Mouse (Mus musculus): Measurements from ENCODE around the gene Rps18.
A peak's percentile ranks its signal among the peaks of the same experiment; 100 is the strongest.

Gene Rps18

GRCm38 (mm10) chr17:33943454-33943853 lies 12.3 kb downstream of the Rps18 start:
- no peak for DNase-seq (ENCODE audit: low read depth)

- DNase-seq (ENCODE audit: low read depth), result no peak
Observed at GRCm38 (mm10) chr17:33941381-33941780, 14.4 kb downstream of the Rps18 start.

DNA sequence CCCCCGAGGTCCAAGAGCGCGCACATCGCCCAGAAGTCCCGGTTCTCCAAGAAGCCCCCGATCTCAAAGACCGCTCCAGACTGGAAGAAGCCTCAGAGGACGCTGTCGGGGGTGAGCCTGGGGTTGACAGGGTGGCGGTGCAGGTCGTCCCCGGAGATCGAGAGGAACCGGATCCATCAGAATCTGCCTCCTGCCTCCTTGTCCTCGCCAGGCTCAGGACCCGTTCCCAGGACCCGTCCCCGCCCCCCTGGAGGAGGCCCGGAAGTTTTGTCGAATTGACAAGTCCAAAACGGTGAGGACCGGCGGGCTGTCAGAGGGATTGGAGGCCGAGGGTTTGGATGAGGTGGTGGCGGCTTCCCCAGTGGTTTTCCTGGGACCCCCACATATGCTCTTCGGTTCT lies 14.8 kb downstream of the Rps18 start:
- DNase-seq (ENCODE audit: low read depth), result peak; percentile 62

- peak; percentile 91 for DNase-seq (ENCODE audit: low read depth)
Observed at GRCm38 (mm10) chr17:33940206-33940805, 15.5 kb downstream of the Rps18 start, which contains the start of the genes Pfdn6 and Wdr46. Pfdn6 (minus strand) TSS chr17:33940343. Wdr46 (plus strand) TSS chr17:33940660.

DNA sequence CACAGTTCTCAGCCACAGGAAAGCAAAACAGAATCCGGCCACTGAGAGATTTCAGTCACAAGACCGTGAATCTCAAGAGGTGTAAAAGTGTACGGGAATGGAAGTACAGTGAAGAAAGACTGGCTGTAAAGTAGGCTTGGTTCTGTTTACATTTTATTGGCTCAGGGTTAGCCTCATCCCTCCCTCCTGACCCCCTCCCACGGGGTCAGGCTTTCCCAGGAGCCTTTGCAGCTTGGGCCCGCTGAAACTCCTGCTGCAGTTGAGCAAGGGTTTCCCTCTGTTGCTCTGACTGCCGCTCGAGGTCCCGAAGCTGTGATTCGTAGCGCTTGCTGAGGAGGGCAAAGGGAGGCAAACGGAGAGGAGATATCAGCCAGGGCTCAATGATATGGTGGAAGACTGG lies 17.0 kb downstream of the Rps18 start:
- no peak for DNase-seq (ENCODE audit: low read depth)

- DNase-seq (ENCODE audit: low read depth), result no peak
Observed at GRCm38 (mm10) chr17:33936993-33937392, 18.8 kb downstream of the Rps18 start.

GRCm38 (mm10) chr17:33935422-33936055 lies 20.3 kb downstream of the Rps18 start:
- no peak for DNase-seq (ENCODE audit: low read depth)

DNA sequence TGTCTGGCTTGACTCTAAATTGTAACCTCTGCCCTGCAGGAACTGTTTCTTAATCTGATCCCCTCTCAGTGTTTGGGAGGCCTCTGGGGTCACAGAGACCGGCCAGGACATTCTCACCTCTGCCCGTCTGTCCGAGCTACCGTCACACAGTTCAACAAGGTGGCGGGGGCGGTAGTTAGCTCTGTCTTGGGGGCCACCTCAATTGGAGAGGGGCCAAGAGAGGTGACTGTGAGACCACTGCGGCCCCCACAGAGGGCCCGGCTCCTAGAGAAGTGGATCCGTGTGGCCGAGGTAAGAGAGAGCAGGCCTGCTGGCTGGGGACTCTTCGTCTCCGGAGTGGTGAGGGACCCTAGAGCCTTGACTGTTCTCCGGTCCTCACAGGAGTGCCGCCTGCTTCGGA lies 22.8 kb downstream of the Rps18 start:
- DNase-seq (ENCODE audit: low read depth), result no peak

DNA sequence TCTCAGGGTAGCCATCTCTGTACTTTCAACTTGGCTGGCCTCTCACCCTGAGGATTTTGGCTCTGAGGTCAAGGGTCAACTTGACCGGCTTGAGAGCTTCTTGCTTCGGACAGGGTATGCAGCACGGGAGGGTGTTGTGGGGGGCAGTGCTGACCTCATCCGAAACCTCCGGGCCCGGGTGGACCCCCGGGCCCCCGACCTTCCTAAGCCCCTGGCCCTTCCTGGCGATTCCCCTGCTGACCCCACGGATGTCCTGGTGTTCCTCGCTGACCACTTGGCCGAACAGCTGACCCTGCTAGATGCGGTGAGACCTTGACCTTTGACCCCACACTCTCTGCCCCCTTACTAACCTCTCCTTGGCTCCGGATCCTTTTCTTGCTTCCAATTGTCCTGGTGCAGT lies 23.4 kb downstream of the Rps18 start:
- DNase-seq (ENCODE audit: low read depth), result no peak

DNA sequence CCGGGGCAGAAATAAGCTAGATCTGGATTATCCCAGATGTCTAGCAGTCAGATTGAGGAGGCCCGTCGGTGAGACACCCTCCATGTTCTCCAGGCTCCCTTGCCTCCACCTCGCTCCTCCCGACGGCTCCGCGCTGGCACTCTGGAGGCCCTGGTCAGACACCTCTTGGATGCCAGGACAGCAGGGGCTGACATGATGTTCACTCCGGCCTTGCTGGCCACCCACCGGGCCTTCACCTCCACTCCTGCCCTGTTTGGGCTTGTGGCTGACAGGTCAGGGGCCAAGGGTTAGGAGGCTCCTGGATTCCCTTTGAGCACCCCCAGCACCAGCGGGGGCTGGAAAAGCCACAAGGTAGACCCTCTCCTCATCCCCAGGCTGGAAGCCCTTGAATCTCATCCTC lies 23.9 kb downstream of the Rps18 start:
- DNase-seq (ENCODE audit: low read depth), result no peak

DNA sequence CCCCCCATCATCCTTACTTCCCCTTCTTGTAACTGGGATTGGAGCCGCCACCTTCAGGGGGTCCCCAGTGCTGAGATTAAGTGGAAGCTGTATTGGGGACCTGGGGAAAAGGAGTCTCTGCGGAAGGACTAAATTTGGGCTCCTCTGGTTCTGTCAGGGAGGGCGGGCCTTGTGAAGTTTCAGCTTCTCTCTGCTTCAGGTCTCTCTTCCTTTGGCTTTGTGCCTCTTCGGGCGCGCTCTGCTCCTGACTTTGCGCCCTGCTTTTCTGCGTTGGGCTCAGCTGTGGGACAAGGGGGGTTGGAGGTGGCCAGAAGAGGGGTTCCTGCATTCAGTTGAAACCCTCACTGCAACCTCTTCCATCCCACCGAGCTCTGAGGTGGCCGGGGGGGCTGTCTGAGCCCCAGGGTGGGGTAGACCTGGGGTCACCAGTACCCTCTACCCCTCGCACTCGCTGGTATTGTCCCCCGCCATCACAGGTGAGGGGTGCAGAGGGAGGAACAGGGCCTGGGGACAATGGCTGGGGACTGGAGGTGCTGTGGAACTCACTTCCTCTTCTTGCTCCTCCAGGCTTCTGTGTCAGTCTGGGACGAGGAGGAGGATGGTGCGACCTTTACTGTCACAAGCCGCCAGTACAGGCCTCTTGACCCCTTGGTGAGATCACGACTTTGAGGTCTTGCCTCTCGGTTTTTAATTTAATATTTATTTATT lies 24.5 kb downstream of the Rps18 start:
- no peak for DNase-seq (ENCODE audit: low read depth)

DNA sequence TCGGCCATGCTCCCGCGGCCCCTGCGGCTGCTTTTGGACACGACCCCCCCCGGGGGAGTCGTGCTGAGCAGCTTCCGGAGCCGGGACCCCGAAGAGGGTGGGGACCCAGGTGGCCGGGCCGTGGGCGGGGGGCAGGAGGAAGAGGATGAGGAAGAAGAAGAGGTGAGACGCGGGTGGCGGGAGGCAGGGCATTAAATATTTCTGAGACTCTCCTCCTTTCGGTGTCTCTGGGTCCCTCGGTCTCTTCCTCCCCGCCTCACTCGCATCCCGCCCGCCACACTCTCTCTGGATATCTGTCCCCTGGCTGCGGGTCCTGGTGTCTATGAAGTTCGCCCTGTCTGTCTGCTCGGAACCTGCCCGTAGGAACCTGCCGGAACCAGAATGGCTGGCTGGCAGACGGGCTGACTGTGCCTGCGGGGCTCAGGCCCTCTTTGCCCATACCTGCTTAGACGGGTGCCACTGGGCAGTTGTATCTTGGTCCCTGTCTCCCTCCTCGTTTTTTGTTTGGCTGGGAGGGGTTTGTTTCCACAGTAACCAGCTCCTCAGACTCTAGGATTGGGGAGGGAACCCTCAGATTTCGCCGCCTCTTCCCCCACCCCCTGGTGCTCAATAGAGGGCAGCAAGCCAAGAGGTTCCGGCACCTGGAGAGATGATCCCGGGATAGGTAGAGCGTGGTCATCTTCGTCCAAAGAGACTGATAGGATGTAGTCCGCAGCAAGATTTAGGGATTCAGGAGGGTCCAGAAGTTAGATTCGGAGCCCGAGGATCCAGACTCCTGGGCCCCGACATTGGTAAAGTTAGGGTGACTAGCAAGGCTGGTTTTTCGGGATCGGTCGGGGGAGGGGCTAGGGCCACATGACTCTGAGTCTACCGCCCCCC lies 25.3 kb downstream of the Rps18 start:
- peak; percentile 76 for DNase-seq (ENCODE audit: low read depth)

DNA sequence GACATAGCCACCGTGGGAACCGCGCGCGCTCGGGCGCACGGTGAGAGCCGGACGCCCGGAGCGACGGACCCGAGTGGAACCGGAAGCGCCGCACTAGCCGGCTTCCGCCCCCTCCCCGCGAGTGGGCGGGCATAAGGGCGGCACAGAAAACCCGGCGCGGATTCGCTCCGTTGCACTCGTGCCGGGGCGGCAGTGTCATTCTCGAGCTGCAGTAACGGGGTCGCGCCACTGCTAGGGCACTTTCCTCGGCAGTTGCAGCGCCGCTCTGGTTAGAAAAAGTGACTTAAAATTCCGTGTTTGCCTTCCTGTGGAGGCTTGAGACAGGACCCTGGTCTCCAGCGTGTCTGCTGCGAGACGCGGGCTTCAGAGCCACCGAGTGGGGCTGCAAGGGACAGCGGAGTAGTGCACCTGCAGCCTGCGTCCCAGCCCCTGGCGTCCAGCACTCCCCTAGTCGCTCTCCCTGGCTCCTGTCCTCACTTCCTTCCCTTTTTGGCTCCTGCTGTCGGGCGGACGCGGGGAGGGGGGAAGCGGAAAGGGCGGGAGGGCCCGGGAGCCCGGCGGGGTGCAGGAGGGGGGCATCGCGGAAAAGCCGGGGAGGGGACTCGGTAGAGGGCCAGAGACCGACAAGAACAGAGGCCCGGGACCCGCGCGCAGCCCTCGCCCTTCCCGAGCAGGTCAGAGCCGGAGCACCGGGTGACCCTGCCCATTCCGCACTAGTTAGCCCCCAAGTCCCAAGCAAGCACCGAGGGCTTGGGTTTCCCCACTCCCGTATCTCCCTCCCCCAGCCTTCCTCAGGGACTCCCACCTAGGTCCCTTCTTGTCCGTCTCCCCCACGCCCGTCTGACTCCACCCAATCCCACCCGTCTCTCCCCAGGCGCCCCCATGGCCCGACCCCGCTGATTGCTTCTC lies 26.2 kb downstream of the Rps18 start, which contains the start of gene Rgl2:
TSS of gene Rgl2 (plus strand) at position 173 of the 909 bp plus-strand sequence.
- peak; percentile 96 for DNase-seq (ENCODE audit: low read depth)

DNA sequence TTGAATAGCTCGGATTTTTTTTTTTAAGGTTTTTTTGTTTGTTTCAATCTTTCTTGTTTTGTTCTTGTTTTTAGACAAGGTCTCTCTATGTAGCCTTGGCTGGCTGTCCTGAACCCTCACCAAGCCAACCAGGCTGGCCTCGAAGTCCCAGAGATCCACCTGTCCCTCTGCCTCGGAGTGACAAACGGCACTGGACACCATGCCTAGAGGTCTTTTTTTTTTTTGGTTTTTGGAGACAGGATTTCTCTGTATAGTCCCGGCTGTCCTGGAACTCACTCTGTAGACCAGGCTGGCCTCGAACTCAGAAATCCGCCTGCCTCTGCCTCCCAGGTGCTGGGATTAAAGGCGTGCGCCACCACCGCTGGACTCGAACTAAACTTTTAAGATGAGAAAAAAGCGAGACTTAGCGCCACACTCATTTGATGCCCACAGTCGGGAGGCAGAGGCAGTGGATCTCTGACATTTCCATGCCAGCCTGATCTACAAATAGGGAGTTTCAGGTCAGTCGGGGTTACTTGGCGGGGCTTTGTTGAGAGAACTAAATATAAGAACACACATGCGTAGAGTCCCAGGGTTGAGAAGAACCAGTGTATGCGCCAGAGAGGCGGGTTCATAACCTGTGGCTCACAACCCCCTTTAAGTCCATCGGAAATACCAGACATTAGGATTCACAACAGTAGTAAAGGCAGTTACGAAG lies 27.4 kb downstream of the Rps18 start:
- DNase-seq (ENCODE audit: low read depth), result no peak

GRCm38 (mm10) chr17:33926207-33926932 lies 29.4 kb downstream of the Rps18 start:
- DNase-seq (ENCODE audit: low read depth), result peak; percentile 51

- peak; percentile 27 for DNase-seq (ENCODE audit: low read depth)
Observed at GRCm38 (mm10) chr17:33925406-33926116, 30.2 kb downstream of the Rps18 start.

DNA sequence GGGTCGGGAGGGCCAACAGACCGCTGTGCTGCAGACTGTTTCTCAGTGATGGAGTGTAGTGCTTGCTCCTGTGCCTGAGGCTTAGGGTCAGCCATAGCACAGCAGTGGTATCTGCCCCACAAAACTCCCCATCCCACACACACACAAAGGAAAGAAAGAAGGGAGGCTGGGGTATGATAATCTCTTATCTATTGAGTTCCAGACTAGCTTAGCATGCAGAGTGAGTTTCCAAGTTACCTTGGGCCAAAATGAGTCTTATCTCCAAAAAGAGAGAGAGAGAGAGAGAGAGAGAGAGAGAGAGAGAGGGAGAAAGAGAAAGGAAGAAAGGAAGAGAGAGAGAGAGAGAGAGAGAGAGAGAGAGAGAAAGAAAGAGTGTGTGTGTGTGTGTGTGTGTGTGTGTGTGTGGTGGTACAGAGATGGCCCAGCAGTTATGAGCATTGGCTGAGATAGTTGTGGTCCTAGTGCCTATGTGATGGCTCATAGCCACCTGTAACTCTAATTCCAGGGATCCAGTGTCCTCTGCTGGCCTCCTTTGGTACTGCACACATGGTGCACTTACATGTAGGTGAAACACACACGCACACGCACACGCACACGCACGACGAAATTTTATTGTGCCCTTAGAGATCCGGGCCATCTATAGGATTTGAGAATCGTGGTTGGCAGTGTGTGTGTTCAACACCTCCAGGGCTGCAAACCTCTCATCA lies 31.1 kb downstream of the Rps18 start:
- DNase-seq (ENCODE audit: low read depth), result peak; percentile 76

- DNase-seq (ENCODE audit: low read depth), result no peak
Observed at GRCm38 (mm10) chr17:33921361-33921760, 34.4 kb downstream of the Rps18 start.

All from NIH3T3 (cell line).